Mouse (Mus musculus) erythroblast, adult 5-6 weeks (primary cell): ENCODE results near the gene Bmyc. TPM values are rescaled to one million over a fixed set of nuclear protein-coding genes. Genes with fewer than 3 reads are reported as not detected.
"Not testable (repeated sequence)": the region's sequence is repeated elsewhere in the genome, so short reads cannot be mapped to it uniquely, and the experiment has no call there.

Experiments used
- ATAC-seq: replicated peaks from 2 replicates; pipeline ENCODE4 v1.8.0; 2016; ENCODE audit warnings: moderate number of reproducible peaks, mild to moderate bottlenecking, moderate TSS enrichment, inconsistent platforms; ENCODE audit not compliant: poor library complexity, low FRiP score, severe bottlenecking
- total RNA-seq, 2 experiments: library from RNA; stranded (forward) in 1 of 2; stranded (reverse) in 1 of 2; fragments of 150-400 nt in 1 of 2; fragments of 200-764, 138-1000 nt in 1 of 2; gene quantifications; 2 replicates each; pipeline versions ENCODE4 v1.2.3 to v1.2.4; 2015 to 2017; ENCODE audit warnings: low replicate concordance in 2 of 2

Bmyc gene
- total RNA-seq, 2 experiments from 2014 or later = 2.3 TPM; not detected in 1

- ATAC-seq = not testable (repeated sequence)
Measured at GRCm38 (mm10) chr2:25711641-25712040, 5.1 kb downstream of the Bmyc start.

- ATAC-seq = no peak
Measured at GRCm38 (mm10) chr2:25717222-25717621, 10.7 kb downstream of the Bmyc start.

- no peak for ATAC-seq
Measured at GRCm38 (mm10) chr2:25733199-25733930, 26.8 kb downstream of the Bmyc start.

- not testable (repeated sequence) for ATAC-seq
Measured at GRCm38 (mm10) chr2:25736709-25737108, 30.2 kb downstream of the Bmyc start, which contains the start of gene Obp2b. Gene Obp2b (plus strand): TSS chr2:25737009.

- ATAC-seq = no peak
Measured at GRCm38 (mm10) chr2:25741671-25742070, 35.1 kb downstream of the Bmyc start.

- ATAC-seq = no peak
Measured at GRCm38 (mm10) chr2:25754201-25754600, 47.7 kb downstream of the Bmyc start.

Other genes starting within 250 kb of the Bmyc start
- gene Clic3, start 249.9 kb upstream of the Bmyc start, total RNA-seq (2015; ENCODE audit: low replicate concordance) = not detected in 2 replicates
- not detected in 2 replicates for gene Clic3, start 249.9 kb upstream of the Bmyc start, total RNA-seq (2017; ENCODE audit: low replicate concordance)
- gene Paxx, start 245.6 kb upstream of the Bmyc start, total RNA-seq (2015; ENCODE audit: low replicate concordance) = 18.2 and 33.8 TPM in 2 replicates
- gene Paxx, start 245.6 kb upstream of the Bmyc start, total RNA-seq (2017; ENCODE audit: low replicate concordance) = 8.4 and 10.6 TPM in 2 replicates
- gene Ptgds, start 236.7 kb upstream of the Bmyc start, total RNA-seq (2015; ENCODE audit: low replicate concordance) = 1.3 TPM in 1 of 2 replicates, not detected in the other
- not detected in 2 replicates for gene Ptgds, start 236.7 kb upstream of the Bmyc start, total RNA-seq (2017; ENCODE audit: low replicate concordance)
- not detected in 2 replicates for gene Lcn12, start 212.8 kb upstream of the Bmyc start, total RNA-seq (2015; ENCODE audit: low replicate concordance)
- gene Lcn12, start 212.8 kb upstream of the Bmyc start, total RNA-seq (2017; ENCODE audit: low replicate concordance) = not detected in 2 replicates
- gene Fbxw5, start 206.0 kb upstream of the Bmyc start, total RNA-seq (2015; ENCODE audit: low replicate concordance) = 6.7 and 7.5 TPM in 2 replicates
- gene Fbxw5, start 206.0 kb upstream of the Bmyc start, total RNA-seq (2017; ENCODE audit: low replicate concordance) = 3.2 and 5.1 TPM in 2 replicates
- not detected in 2 replicates for gene C8g, start 205.0 kb upstream of the Bmyc start, total RNA-seq (2015; ENCODE audit: low replicate concordance)
- gene C8g, start 205.0 kb upstream of the Bmyc start, total RNA-seq (2017; ENCODE audit: low replicate concordance) = not detected in 2 replicates
- gene Traf2, start 159.8 kb upstream of the Bmyc start, total RNA-seq (2015; ENCODE audit: low replicate concordance) = 1.7 and 2.3 TPM in 2 replicates
- gene Traf2, start 159.8 kb upstream of the Bmyc start, total RNA-seq (2017; ENCODE audit: low replicate concordance) = 4.2 and 4.3 TPM in 2 replicates
- 27.3 and 50.2 TPM in 2 replicates for gene Edf1, start 148.9 kb upstream of the Bmyc start, total RNA-seq (2015; ENCODE audit: low replicate concordance)
- 32.2 and 32.9 TPM in 2 replicates for gene Edf1, start 148.9 kb upstream of the Bmyc start, total RNA-seq (2017; ENCODE audit: low replicate concordance)
- 2.5 and 7.1 TPM in 2 replicates for gene Mamdc4, start 131.9 kb upstream of the Bmyc start, total RNA-seq (2015; ENCODE audit: low replicate concordance)
- gene Mamdc4, start 131.9 kb upstream of the Bmyc start, total RNA-seq (2017; ENCODE audit: low replicate concordance) = 4.3 and 4.5 TPM in 2 replicates
- 0.96 and 7.1 TPM in 2 replicates for gene Phpt1, start 131.5 kb upstream of the Bmyc start, total RNA-seq (2015; ENCODE audit: low replicate concordance)
- gene Phpt1, start 131.5 kb upstream of the Bmyc start, total RNA-seq (2017; ENCODE audit: low replicate concordance) = 2.1 TPM in 1 of 2 replicates, not detected in the other
- gene Ajm1, start 125.0 kb upstream of the Bmyc start, total RNA-seq (2015; ENCODE audit: low replicate concordance) = 0.63 TPM in 1 of 2 replicates, not detected in the other
- gene Ajm1, start 125.0 kb upstream of the Bmyc start, total RNA-seq (2017; ENCODE audit: low replicate concordance) = not detected in 2 replicates
- gene Rabl6, start 98.2 kb upstream of the Bmyc start, total RNA-seq (2015; ENCODE audit: low replicate concordance) = 18.1 and 22.4 TPM in 2 replicates
- gene Rabl6, start 98.2 kb upstream of the Bmyc start, total RNA-seq (2017; ENCODE audit: low replicate concordance) = 11.8 and 29.1 TPM in 2 replicates
- gene Ccdc183, start 89.1 kb upstream of the Bmyc start, total RNA-seq (2015; ENCODE audit: low replicate concordance) = not detected in 2 replicates
- gene Ccdc183, start 89.1 kb upstream of the Bmyc start, total RNA-seq (2017; ENCODE audit: low replicate concordance) = not detected in 2 replicates
- 4.6 and 6.0 TPM in 2 replicates for gene Tmem141, start 84.7 kb upstream of the Bmyc start, total RNA-seq (2015; ENCODE audit: low replicate concordance)
- gene Tmem141, start 84.7 kb upstream of the Bmyc start, total RNA-seq (2017; ENCODE audit: low replicate concordance) = 2.2 and 9.4 TPM in 2 replicates
- 20.5 and 47.1 TPM in 2 replicates for gene Fcna, start 78.7 kb upstream of the Bmyc start, total RNA-seq (2015; ENCODE audit: low replicate concordance)
- 24.3 and 27.7 TPM in 2 replicates for gene Fcna, start 78.7 kb upstream of the Bmyc start, total RNA-seq (2017; ENCODE audit: low replicate concordance)
- gene Lcn8, start 53.6 kb upstream of the Bmyc start, total RNA-seq (2015; ENCODE audit: low replicate concordance) = not detected in 2 replicates
- not detected in 2 replicates for gene Lcn8, start 53.6 kb upstream of the Bmyc start, total RNA-seq (2017; ENCODE audit: low replicate concordance)
- not detected in 2 replicates for gene Lcn5, start 48.8 kb upstream of the Bmyc start, total RNA-seq (2015; ENCODE audit: low replicate concordance)
- gene Lcn5, start 48.8 kb upstream of the Bmyc start, total RNA-seq (2017; ENCODE audit: low replicate concordance) = not detected in 2 replicates
- not detected in 2 replicates for gene Lcn6, start 30.0 kb upstream of the Bmyc start, total RNA-seq (2015; ENCODE audit: low replicate concordance)
- not detected in 2 replicates for gene Lcn6, start 30.0 kb upstream of the Bmyc start, total RNA-seq (2017; ENCODE audit: low replicate concordance)
- gene Lcn10, start 24.0 kb upstream of the Bmyc start, total RNA-seq (2015; ENCODE audit: low replicate concordance) = not detected in 2 replicates
- gene Lcn10, start 24.0 kb upstream of the Bmyc start, total RNA-seq (2017; ENCODE audit: low replicate concordance) = not detected in 2 replicates
- gene Obp2a, start 6.7 kb upstream of the Bmyc start, total RNA-seq (2015; ENCODE audit: low replicate concordance) = not detected in 2 replicates
- gene Obp2a, start 6.7 kb upstream of the Bmyc start, total RNA-seq (2017; ENCODE audit: low replicate concordance) = not detected in 2 replicates
- not detected in 2 replicates for gene Obp2b, start 30.3 kb downstream of the Bmyc start, total RNA-seq (2015; ENCODE audit: low replicate concordance)
- not detected in 2 replicates for gene Obp2b, start 30.3 kb downstream of the Bmyc start, total RNA-seq (2017; ENCODE audit: low replicate concordance)
- gene Lcn3, start 58.8 kb downstream of the Bmyc start, total RNA-seq (2015; ENCODE audit: low replicate concordance) = not detected in 2 replicates
- gene Lcn3, start 58.8 kb downstream of the Bmyc start, total RNA-seq (2017; ENCODE audit: low replicate concordance) = not detected in 2 replicates
- not detected in 2 replicates for gene Lcn11, start 70.3 kb downstream of the Bmyc start, total RNA-seq (2015; ENCODE audit: low replicate concordance)
- gene Lcn11, start 70.3 kb downstream of the Bmyc start, total RNA-seq (2017; ENCODE audit: low replicate concordance) = not detected in 2 replicates
- gene Gm13539, start 75.5 kb downstream of the Bmyc start, total RNA-seq (2015; ENCODE audit: low replicate concordance) = not detected in 2 replicates
- not detected in 2 replicates for gene Gm13539, start 75.5 kb downstream of the Bmyc start, total RNA-seq (2017; ENCODE audit: low replicate concordance)
- not detected in 2 replicates for gene Glt6d1, start 109.1 kb downstream of the Bmyc start, total RNA-seq (2015; ENCODE audit: low replicate concordance)
- gene Glt6d1, start 109.1 kb downstream of the Bmyc start, total RNA-seq (2017; ENCODE audit: low replicate concordance) = not detected in 2 replicates
- gene Lcn9, start 116.4 kb downstream of the Bmyc start, total RNA-seq (2015; ENCODE audit: low replicate concordance) = not detected in 2 replicates
- not detected in 2 replicates for gene Lcn9, start 116.4 kb downstream of the Bmyc start, total RNA-seq (2017; ENCODE audit: low replicate concordance)
- gene Sohlh1, start 140.5 kb downstream of the Bmyc start, total RNA-seq (2015; ENCODE audit: low replicate concordance) = not detected in 2 replicates
- not detected in 2 replicates for gene Sohlh1, start 140.5 kb downstream of the Bmyc start, total RNA-seq (2017; ENCODE audit: low replicate concordance)
- gene Kcnt1, start 157.0 kb downstream of the Bmyc start, total RNA-seq (2015; ENCODE audit: low replicate concordance) = not detected in 2 replicates
- not detected in 2 replicates for gene Kcnt1, start 157.0 kb downstream of the Bmyc start, total RNA-seq (2017; ENCODE audit: low replicate concordance)